Mouse (Mus musculus): ENCODE data around the gene Dnajc10. TPM values are rescaled to one million over a fixed set of nuclear protein-coding genes. Genes with fewer than 3 reads are reported as not detected.

Dnajc10 gene
- polyA plus RNA-seq, 1 experiment from 2014 or later, result 22.9 TPM

GRCm38 (mm10) chr2:80325779-80326178 is 10.5 kb downstream of the Dnajc10 start:
- H3K4me3 ChIP-seq (ENCODE audit: low read depth, low read length), result no peak overlapping the region
- WGBS, result 95% methylated on average over 2 of the region's 2 CpGs
- H3K4me2 ChIP-seq (replicated peaks; ENCODE audit: low read depth), result no peak overlapping the region
- no peak overlapping the region for H3K27ac ChIP-seq (ENCODE audit: low read depth, low read length)
- no peak for TF ChIP-seq CTCF (IDR thresholded peaks at IDR 0.05; ENCODE audit: low read depth)
- ATAC-seq, result no peak
- no peaks in the 10 kb centered on the region for H3K9me3 ChIP-seq (ENCODE audit: control insufficient read depth)
- no peaks in the 10 kb centered on the region for H3K4me1 ChIP-seq (replicated peaks; ENCODE audit: control insufficient read depth, insufficient read depth, low read length)
- peaks cover 57% of the 10 kb centered on the region for H3K36me3 ChIP-seq (ENCODE audit: control insufficient read depth, insufficient read depth)
- no peaks in the 10 kb centered on the region for H3K27me3 ChIP-seq (replicated peaks; ENCODE audit: control insufficient read depth, insufficient read depth, low read length)
- no peak overlapping the region for H3K9ac ChIP-seq (ENCODE audit: low read depth, low read length)

DNA sequence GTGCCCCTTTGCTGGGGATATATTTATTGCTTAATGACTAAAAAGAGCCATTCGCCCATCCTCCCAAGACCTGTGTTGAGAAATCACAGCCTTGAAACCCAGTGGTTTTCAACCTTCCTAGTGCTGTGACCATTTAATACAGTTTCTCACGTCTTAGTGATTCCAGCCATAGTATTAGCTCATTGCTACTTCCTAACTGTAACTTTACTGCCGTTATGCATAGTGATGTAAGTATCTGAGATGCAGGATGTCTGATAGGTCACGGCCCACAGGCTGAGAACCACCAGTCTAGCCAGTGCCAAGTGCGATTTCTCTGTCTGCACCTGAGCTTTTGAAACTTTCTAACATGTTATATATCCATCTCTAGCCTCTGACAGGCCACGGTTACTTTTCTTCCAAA is 12.0 kb downstream of the Dnajc10 start:
- no peak for TF ChIP-seq CTCF (IDR thresholded peaks at IDR 0.05; ENCODE audit: low read depth)
- Histone ChIP-seq H3K9ac (ENCODE audit: low read depth, low read length) (no peak overlapping the region), H3K36me3 (ENCODE audit: control insufficient read depth, insufficient read depth) (peaks cover 55% of the 10 kb centered on the region), H3K4me2 (replicated peaks; ENCODE audit: low read depth) (no peak overlapping the region), H3K4me1 (replicated peaks; ENCODE audit: control insufficient read depth, insufficient read depth, low read length) (no peaks in the 10 kb centered on the region), H3K27me3 (replicated peaks; ENCODE audit: control insufficient read depth, insufficient read depth, low read length) (no peaks in the 10 kb centered on the region), H3K9me3 (ENCODE audit: control insufficient read depth) (no peaks in the 10 kb centered on the region), H3K4me3 (ENCODE audit: low read depth, low read length) (no peak overlapping the region), H3K27ac (ENCODE audit: low read depth, low read length) (no peak overlapping the region)
- ATAC-seq, result no peak
- 89% methylated on average over 6 of the region's 6 CpGs for WGBS

- no peak for TF ChIP-seq CTCF (IDR thresholded peaks at IDR 0.05; ENCODE audit: low read depth)
Observed at GRCm38 (mm10) chr2:80328961-80329653, 13.8 kb downstream of the Dnajc10 start.

DNA sequence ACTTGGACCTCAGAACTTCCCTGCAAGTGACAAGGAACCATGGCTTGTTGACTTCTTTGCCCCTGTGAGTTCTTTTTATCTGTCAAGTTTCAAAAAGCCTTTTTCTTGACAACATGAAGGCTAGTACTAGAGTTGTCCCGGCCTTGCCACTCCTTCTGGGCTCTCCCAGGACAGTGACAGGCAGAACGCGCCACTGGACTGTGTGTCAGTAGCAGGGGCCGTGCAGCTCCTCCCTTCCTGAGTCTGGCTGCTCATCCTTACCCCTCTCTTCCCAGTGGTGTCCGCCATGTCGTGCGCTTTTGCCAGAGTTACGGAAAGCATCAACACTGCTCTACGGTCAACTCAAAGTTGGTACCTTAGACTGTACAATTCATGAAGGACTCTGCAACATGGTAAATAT is 25.3 kb downstream of the Dnajc10 start:
- no peak for ATAC-seq
- no peaks in the 10 kb centered on the region for H3K9me3 ChIP-seq (ENCODE audit: control insufficient read depth)
- no peaks in the 10 kb centered on the region for H3K27me3 ChIP-seq (replicated peaks; ENCODE audit: control insufficient read depth, insufficient read depth, low read length)
- no peak overlapping the region for H3K4me3 ChIP-seq (ENCODE audit: low read depth, low read length)
- no peak overlapping the region for H3K27ac ChIP-seq (ENCODE audit: low read depth, low read length)
- H3K9ac ChIP-seq (ENCODE audit: low read depth, low read length), result no peak overlapping the region
- H3K4me2 ChIP-seq (replicated peaks; ENCODE audit: low read depth), result no peak overlapping the region
- no peaks in the 10 kb centered on the region for H3K4me1 ChIP-seq (replicated peaks; ENCODE audit: control insufficient read depth, insufficient read depth, low read length)
- H3K36me3 ChIP-seq (ENCODE audit: control insufficient read depth, insufficient read depth), result peaks cover 63% of the 10 kb centered on the region
- WGBS, result 97% methylated on average over 9 of the region's 9 CpGs
- no peak for TF ChIP-seq CTCF (IDR thresholded peaks at IDR 0.05; ENCODE audit: low read depth)

More at GRCm38 (mm10) chr2:80328961-80329653, 13.8 kb downstream of the Dnajc10 start:
- Histone ChIP-seq H3K9ac (ENCODE audit: low read depth, low read length) (no peak overlapping the region), H3K27me3 (replicated peaks; ENCODE audit: control insufficient read depth, insufficient read depth, low read length) (no peaks in the 10 kb centered on the region), H3K36me3 (ENCODE audit: control insufficient read depth, insufficient read depth) (peaks cover 60% of the 10 kb centered on the region), H3K9me3 (ENCODE audit: control insufficient read depth) (no peaks in the 10 kb centered on the region), H3K4me2 (replicated peaks; ENCODE audit: low read depth) (no peak overlapping the region), H3K27ac (ENCODE audit: low read depth, low read length) (no peak overlapping the region), H3K4me3 (ENCODE audit: low read depth, low read length) (no peak overlapping the region), H3K4me1 (replicated peaks; ENCODE audit: control insufficient read depth, insufficient read depth, low read length) (no peaks in the 10 kb centered on the region)
- 88% methylated on average over 7 of the region's 7 CpGs for WGBS
- no peak for ATAC-seq

DNA sequence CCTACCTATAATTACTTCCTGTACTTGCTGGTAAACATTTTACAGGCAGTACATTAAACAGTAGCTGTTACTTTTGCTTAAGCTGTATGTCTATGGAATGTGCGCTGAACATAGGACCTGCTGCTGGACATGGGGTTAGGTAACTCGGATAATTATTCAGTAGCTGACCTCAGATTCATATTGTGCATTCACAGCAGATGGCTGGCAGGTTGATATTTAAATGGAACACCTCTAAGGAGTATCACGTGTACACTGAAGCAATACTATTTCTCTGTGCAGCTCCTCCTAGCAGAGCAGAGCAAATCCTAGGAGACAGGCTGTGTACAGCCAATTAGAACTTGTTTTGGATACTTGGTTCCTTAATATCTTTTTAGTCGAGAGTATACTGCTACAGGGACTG is 39.3 kb downstream of the Dnajc10 start:
- Histone ChIP-seq H3K4me2 (replicated peaks; ENCODE audit: low read depth) (no peak overlapping the region), H3K27me3 (replicated peaks; ENCODE audit: control insufficient read depth, insufficient read depth, low read length) (no peaks in the 10 kb centered on the region), H3K4me3 (ENCODE audit: low read depth, low read length) (no peak overlapping the region), H3K36me3 (ENCODE audit: control insufficient read depth, insufficient read depth) (peaks cover 15% of the 10 kb centered on the region), H3K27ac (ENCODE audit: low read depth, low read length) (no peak overlapping the region), H3K9ac (ENCODE audit: low read depth, low read length) (no peak overlapping the region), H3K4me1 (replicated peaks; ENCODE audit: control insufficient read depth, insufficient read depth, low read length) (no peaks in the 10 kb centered on the region), H3K9me3 (ENCODE audit: control insufficient read depth) (no peaks in the 10 kb centered on the region)
- no peak for ATAC-seq
- TF ChIP-seq CTCF (IDR thresholded peaks at IDR 0.05; ENCODE audit: low read depth), result no peak
- WGBS, result 83% methylated on average over 4 of the region's 4 CpGs

- H3K27ac ChIP-seq (ENCODE audit: low read depth, low read length), result no peak overlapping the region
- H3K4me1 ChIP-seq (replicated peaks; ENCODE audit: control insufficient read depth, insufficient read depth, low read length), result no peaks in the 10 kb centered on the region
- ATAC-seq, result no peak
- no peak overlapping the region for H3K9ac ChIP-seq (ENCODE audit: low read depth, low read length)
- no peaks in the 10 kb centered on the region for H3K9me3 ChIP-seq (ENCODE audit: control insufficient read depth)
- peaks cover 14% of the 10 kb centered on the region for H3K36me3 ChIP-seq (ENCODE audit: control insufficient read depth, insufficient read depth)
- H3K4me2 ChIP-seq (replicated peaks; ENCODE audit: low read depth), result no peak overlapping the region
- no peaks in the 10 kb centered on the region for H3K27me3 ChIP-seq (replicated peaks; ENCODE audit: control insufficient read depth, insufficient read depth, low read length)
- TF ChIP-seq CTCF (IDR thresholded peaks at IDR 0.05; ENCODE audit: low read depth), result peak; percentile 61
- 46% methylated on average over 8 of the region's 8 CpGs for WGBS
- no peak overlapping the region for H3K4me3 ChIP-seq (ENCODE audit: low read depth, low read length)
Observed at GRCm38 (mm10) chr2:80356656-80357231, 41.5 kb downstream of the Dnajc10 start.
